Mouse (Mus musculus): Measurements from ENCODE around the gene Foxp1. TPM values are rescaled to one million over a fixed set of nuclear protein-coding genes. Genes with fewer than 3 reads are reported as not detected.

Foxp1 gene
- total RNA-seq, 2 experiments from 2014 or later: 14.7 to 34.4 TPM

- ATAC-seq (replicated peaks; ENCODE audit: low FRiP score, poor library complexity, severe bottlenecking): no peak
These were observed 182.4 kb downstream of the Foxp1 start for GRCm38 (mm10) chr6:99339986-99340721.

DNA sequence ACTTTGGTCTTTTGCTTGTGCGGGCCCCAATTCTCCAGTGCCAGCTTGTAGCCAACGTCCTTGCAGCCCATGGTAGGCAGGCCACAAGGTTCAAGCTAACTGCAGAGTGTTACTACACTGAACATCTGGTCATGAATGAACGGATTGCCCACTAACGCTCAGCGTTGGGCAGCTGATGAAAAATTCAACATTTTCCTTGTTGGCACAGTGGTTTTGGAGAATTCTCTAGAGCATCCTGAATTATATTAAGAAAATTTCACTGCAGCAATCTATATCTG lies 183.2 kb downstream of the Foxp1 start:
- ATAC-seq (replicated peaks; ENCODE audit: low FRiP score, poor library complexity, severe bottlenecking): no peak

GRCm38 (mm10) chr6:99338593-99339342 lies 183.8 kb downstream of the Foxp1 start:
- no peak for ATAC-seq (replicated peaks; ENCODE audit: low FRiP score, poor library complexity, severe bottlenecking)

GRCm38 (mm10) chr6:99338174-99338573 lies 184.3 kb downstream of the Foxp1 start:
- ATAC-seq (replicated peaks; ENCODE audit: low FRiP score, poor library complexity, severe bottlenecking): no peak

DNA sequence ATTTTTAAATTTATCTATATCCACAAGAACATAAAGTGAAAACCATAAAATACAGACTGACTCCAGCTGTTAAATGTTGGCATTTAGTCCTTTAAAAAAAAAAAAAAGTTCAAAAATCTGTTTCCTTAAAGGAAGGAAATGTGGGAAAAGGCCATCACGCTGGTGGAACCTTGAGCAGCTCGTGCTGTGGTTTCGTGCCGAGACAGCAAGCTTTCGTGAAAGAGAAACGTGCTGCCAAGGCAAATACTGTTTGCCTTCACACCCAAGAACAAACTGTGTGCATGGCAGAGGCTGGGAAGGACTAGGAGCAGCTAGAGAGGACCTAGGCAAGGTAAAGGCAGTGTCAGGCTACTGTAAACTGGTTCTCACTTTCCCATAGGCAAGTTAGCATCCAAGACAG lies 184.9 kb downstream of the Foxp1 start:
- ATAC-seq (replicated peaks; ENCODE audit: low FRiP score, poor library complexity, severe bottlenecking): no peak

DNA sequence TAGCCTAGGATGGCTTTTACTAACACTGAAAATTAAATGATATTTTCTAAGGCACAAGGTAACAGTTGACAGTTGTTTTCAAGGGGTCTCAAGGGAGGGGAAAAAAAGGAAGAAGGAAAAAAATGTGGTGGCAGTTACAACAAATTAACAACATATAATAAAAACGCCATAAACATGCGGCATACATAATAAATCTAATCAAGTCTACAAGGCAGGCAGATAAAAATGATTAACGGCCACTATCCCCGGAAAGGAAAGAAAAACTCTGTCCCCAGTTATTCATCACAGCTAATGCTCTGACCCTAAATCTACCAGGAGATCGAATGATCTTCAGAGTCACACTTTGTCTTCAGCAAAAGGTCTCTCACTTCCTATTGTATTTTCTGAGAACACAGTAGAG lies 186.3 kb downstream of the Foxp1 start:
- no peak for ATAC-seq (replicated peaks; ENCODE audit: low FRiP score, poor library complexity, severe bottlenecking)

DNA sequence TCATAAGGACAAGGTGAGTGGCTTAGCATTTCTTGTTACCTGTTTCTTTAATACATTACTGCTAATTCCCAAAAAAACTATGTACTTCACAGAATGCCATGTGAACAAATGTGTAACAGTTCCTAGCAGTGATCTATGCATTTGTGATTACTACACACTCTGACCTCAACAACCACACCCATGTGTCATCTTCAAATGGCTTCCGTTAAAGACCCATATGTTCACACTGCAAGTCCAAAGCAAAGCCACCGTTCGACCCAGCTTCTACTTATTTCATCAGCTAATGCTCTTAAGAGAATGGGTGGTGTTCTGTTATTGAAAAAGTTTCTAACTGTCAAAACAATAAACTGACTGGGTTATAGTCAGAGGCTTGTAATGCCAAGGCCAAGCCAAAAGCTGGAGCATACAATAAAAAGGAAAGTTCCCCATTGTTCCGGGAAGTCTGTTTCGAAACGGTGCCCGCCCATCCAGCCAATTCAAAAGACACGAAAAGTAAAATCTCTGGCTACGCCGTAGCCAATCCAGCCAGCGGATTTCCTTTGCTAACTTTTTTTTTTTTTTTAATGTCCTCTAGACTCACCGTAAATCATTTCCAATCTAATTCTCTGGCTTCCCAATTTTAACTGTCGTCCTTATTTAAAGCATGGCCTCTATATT lies 187.2 kb downstream of the Foxp1 start:
- no peak for ATAC-seq (replicated peaks; ENCODE audit: low FRiP score, poor library complexity, severe bottlenecking)

DNA sequence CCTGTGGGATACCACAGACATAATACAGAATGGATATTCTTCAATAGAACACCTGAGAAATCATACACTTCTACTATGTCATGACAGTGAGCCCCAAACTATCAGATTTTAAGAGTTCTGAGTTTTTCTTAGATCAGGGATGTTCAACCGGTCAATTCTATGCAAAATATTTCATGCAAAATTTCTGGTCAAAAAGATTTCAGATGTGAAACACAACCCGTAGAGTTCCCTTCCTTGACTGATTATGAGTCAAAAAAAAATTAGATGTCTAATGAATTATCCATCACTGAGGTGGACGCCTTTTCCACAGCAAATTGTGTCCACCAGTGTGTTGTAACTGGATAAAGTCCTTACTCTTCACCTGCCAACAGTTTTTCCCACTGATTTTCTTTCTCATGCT lies 188.3 kb downstream of the Foxp1 start:
- ATAC-seq (replicated peaks; ENCODE audit: low FRiP score, poor library complexity, severe bottlenecking): no peak

- no peak for ATAC-seq (replicated peaks; ENCODE audit: low FRiP score, poor library complexity, severe bottlenecking)
These were observed 189.4 kb downstream of the Foxp1 start for GRCm38 (mm10) chr6:99333127-99333526.

GRCm38 (mm10) chr6:99330169-99330568 lies 192.4 kb downstream of the Foxp1 start:
- ATAC-seq (replicated peaks; ENCODE audit: low FRiP score, poor library complexity, severe bottlenecking): no peak

- ATAC-seq (replicated peaks; ENCODE audit: low FRiP score, poor library complexity, severe bottlenecking): no peak
These were observed 193.9 kb downstream of the Foxp1 start for GRCm38 (mm10) chr6:99328634-99329033.

- ATAC-seq (replicated peaks; ENCODE audit: low FRiP score, poor library complexity, severe bottlenecking): no peak
These were observed 194.4 kb downstream of the Foxp1 start for GRCm38 (mm10) chr6:99328146-99328545.

- ATAC-seq (replicated peaks; ENCODE audit: low FRiP score, poor library complexity, severe bottlenecking): no peak
These were observed 194.8 kb downstream of the Foxp1 start for GRCm38 (mm10) chr6:99327721-99328120.

- no peak for ATAC-seq (replicated peaks; ENCODE audit: low FRiP score, poor library complexity, severe bottlenecking)
These were observed 196.6 kb downstream of the Foxp1 start for GRCm38 (mm10) chr6:99325881-99326280.

DNA sequence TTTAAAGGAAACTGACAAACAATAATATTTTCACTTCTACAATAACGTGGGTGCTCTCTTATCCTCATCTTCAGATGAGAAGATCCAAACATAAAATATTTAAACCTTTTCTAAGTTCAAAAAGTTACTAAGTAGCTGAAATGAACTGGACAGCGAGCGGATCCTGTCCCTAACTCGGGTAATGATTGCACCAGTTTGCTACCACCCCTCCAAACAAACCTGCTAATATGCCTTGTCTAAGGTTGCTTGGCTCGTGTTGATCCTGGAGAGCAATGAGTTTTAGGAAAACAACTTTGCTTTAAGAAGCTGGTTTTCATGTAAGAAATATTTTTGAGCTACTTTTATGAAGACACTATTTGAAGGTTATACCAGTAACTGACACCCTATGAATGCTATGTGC lies 197.1 kb downstream of the Foxp1 start:
- ATAC-seq (replicated peaks; ENCODE audit: low FRiP score, poor library complexity, severe bottlenecking): no peak

GRCm38 (mm10) chr6:99322132-99322904 lies 200.2 kb downstream of the Foxp1 start:
- no peak for ATAC-seq (replicated peaks; ENCODE audit: low FRiP score, poor library complexity, severe bottlenecking)

DNA sequence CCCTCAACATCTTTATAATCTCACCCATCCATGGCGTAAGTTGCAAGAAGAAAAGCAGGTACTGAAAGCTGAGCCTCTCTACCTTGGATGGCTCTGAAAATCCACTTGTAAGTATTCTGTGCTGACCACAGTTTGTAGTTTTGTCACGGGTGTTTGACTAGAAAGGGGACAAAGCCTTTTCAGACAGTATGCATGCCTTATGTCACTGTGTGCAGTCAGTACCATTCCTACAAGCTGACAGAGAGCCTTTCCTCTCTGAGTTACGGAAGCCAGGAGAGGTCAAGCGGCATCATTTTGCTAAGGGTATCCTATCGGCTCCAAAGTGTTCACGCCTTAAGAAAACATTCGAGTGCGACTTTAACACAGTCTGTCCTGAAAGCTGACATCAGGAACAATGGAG lies 202.1 kb downstream of the Foxp1 start:
- no peak for ATAC-seq (replicated peaks; ENCODE audit: low FRiP score, poor library complexity, severe bottlenecking)

DNA sequence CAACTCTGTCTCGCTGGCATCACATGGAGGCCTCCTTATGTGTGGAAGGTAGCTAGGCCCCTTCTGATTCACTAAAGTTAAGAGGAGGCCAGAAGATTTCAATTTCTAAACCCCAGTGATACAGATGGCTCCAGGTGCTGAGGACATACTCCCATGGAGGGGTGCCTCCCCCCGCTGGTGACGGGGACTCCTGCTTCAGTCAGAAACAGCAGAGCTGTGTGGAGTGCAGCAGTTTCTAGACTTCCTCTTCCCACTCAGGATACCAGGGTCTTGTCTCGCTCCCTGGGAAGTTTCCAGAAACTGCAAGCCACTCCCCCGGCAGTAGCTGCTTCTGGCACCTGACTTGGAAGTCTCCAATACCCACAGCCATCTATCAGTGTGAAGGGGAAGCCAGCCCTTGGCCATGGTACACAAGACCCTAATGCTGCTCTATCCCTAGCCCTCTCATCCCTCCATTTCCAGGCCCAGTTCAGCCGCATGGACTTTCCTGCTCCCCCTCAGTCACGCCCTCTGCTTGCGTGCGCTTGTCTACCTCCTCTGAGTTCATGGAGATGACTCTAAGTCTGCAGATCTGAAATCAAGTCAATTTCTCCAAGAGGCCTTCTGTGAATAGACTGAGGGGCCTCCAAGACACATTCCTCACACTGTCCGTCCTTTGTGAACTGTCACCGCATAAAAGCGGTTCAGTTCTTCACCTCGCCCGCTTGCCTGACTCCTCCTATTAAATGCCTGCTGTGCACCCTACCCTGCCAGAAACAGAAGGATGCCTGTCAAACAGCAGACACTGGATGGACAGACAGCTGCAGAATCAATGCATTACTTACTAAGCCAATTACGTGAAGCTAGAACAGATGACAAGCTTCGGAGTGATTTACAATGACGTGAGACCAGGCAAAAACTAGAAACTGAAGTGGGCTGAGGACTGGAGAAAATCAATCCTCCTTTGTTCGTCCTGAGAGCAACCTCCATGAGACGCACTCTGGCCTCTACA lies 202.8 kb downstream of the Foxp1 start:
- no peak for ATAC-seq (replicated peaks; ENCODE audit: low FRiP score, poor library complexity, severe bottlenecking)

GRCm38 (mm10) chr6:99314746-99315145 lies 207.8 kb downstream of the Foxp1 start:
- no peak for ATAC-seq (replicated peaks; ENCODE audit: low FRiP score, poor library complexity, severe bottlenecking)
